Mouse (Mus musculus) frontal cortex, postnatal 36 days (tissue): ENCODE results near the gene Unk.
A peak's percentile ranks its signal among the peaks of the same experiment; 100 is the strongest.

Experiments used
- DNase-seq, 2 experiments: peaks; one replicate each; pipeline ENCODE4 v3.0.0; 2022; ENCODE audit warnings: low spot score in 2 of 2

Gene Unk

GRCm38 (mm10) chr11:116063562-116063961 lies 33.4 kb downstream of the Unk start:
- no peak for DNase-seq

GRCm38 (mm10) chr11:116064187-116064867 lies 34.2 kb downstream of the Unk start:
- DNase-seq: no peak

DNA sequence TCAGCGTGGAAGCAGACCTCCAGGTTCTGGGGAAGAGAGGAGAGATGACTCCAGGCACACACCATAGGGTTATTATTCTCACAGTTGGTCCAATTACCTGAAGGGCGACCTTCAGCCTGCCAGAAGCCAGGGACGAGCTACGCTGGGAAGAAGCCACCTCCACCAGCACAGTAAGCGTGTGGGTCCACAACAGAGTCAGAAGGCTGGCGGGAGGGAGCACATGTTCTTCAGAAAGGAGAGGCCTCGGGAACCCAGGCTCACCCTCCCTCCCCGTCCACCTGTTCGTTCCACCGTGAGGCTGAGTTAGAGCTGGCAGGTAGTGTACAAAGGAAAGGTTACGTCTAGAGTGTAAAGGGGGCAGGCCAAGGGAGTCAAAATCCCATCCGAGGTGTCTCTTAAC lies 35.2 kb downstream of the Unk start:
- no peak for DNase-seq

GRCm38 (mm10) chr11:116071510-116071909 lies 41.4 kb downstream of the Unk start:
- no peak for DNase-seq

- no peak for DNase-seq
These were observed 42.5 kb downstream of the Unk start for GRCm38 (mm10) chr11:116072608-116073007.

- DNase-seq: no peak
These were observed 44.4 kb downstream of the Unk start for GRCm38 (mm10) chr11:116074436-116074991.

DNA sequence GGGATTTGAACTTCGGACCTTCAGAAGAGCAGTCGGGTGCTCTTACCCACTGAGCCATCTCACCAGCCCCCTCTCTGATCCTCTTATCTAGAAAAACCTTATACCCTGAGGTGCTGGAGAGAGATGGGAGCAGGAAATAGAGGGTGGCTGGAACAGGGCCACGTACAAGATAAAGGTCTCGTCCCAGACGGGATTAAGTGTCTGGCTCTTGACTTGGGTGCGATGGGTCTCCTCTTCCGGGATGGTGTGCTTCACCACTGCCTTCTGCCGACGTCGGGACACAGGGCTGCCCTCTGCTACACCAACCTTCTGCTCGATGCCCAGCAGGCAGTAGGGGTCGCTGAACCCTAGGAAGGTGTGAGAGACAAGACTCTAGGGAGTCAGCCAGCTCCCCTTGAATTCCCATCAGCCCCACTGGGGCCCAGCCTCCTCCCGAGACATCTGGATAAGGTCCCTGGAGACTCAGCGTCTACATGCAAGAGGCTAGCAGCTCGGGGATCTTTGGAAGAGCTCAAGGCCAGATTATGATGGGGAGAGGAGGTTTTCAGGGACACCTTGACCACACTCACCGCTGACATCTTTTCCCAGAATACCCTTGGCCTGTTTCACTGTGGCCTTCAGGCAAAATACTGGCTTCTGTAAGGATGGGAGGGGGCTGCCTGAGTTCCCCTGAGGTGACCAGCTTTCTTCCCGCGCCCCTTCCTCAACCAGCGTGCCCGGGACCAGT lies 45.6 kb downstream of the Unk start:
- DNase-seq: no peak

GRCm38 (mm10) chr11:116076266-116076540 lies 46.1 kb downstream of the Unk start:
- no peak for DNase-seq

DNA sequence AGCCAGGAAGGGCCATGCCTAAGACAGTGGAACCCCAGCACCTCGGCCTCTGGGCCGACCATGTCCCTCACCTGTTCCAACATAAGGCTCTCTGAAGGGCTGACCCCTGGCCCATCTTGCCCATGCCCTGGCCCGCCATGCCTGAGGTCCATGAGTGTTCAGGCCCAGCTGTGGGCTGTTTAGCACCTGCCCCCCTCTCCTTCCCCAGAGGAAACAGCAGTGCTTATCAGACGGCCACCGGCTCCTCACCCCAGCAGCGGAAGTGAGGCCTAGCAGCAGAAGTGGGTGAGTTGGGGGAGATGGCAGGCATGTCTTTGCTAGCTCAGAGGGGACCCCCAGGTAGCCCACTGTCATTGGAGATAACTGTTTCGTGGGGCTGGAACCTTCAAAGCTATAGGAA lies 46.7 kb downstream of the Unk start:
- no peak for DNase-seq

GRCm38 (mm10) chr11:116077446-116078204 lies 47.5 kb downstream of the Unk start, which contains the start of gene Unc13d:
Gene Unc13d (minus strand): TSS chr11:116077961.
- no peak for DNase-seq

DNA sequence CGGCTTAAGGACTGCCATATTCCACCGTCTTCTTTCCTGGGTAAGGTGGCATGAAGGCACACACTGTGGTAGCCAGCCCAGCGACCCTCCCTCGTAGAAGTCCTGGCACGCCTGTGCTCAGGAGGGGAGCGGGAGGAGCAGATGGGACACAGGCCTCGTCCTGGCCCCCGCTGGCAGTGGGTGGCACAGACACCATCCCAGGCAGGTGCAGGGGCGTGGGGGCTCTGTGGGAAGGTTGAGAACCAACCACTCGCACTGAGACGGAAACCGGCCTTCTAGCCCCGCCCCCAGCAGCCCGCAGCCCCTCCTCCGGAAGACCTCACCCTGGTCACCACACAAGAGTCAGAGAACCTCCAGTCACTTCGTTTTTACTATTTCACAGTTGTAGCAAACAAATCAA lies 48.1 kb downstream of the Unk start:
- no peak for DNase-seq

GRCm38 (mm10) chr11:116078676-116079320 lies 48.7 kb downstream of the Unk start:
- DNase-seq: no peak

DNA sequence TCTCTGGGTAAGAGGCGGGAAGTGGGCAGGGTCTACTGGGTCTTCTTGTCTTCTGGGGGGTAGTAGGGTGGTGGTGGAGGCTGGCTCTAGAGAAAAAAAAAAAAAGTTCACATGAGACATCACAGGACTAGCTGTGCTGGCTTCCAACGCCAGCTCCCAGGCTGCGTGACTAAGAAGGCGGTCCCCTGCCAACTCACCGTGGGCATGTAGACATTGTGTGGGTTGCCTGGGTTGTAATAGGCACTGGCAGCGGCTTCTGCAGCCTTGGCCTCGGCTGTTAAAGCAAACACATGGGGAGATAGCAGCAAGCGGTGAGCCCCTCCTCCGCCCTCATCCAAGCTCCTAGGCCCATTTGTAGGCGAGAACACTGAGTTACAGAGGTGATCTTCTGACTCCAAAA lies 49.4 kb downstream of the Unk start:
- peak; percentile 83 to 84 for DNase-seq

DNA sequence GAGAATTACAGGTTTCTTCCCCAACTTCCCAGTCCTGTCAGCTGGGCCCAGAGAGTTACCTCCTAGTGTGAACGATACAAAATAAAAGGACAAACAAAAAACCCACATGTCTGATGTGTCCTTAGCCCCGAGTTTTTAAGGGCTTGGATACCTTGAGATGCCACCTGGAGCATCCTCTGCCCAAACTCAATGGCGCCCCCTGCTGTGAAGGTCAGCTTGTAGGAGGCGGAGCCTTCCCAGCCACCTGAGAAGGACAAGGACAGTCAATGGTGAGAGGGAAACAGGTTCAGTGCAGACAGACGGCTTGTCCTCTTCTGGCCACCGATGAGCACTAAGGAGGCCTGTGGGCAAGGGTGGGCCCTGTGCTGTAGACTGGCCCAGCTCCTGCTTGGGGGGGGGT lies 51.0 kb downstream of the Unk start:
- DNase-seq: peak in 1 of 2 experiments; percentile 52

- no peak for DNase-seq
These were observed 53.1 kb downstream of the Unk start for GRCm38 (mm10) chr11:116083096-116083672.

- DNase-seq: no peak
These were observed 54.0 kb downstream of the Unk start for GRCm38 (mm10) chr11:116084166-116084565.

- DNase-seq: peak; percentile 97 to 99
These were observed 56.4 kb downstream of the Unk start, which contains the start of gene Wbp2 for GRCm38 (mm10) chr11:116086258-116087193. Gene Wbp2 (minus strand): TSS chr11:116086995.

GRCm38 (mm10) chr11:116087194-116088130 lies 57.3 kb downstream of the Unk start:
- peak; percentile 78 to 84 for DNase-seq

- no peak for DNase-seq
These were observed 58.1 kb downstream of the Unk start for GRCm38 (mm10) chr11:116088188-116088587.
